Mouse (Mus musculus) cortical plate, adult 2 months (tissue): ENCODE data around the gene Frs2. TPM values are rescaled to one million over a fixed set of nuclear protein-coding genes. Genes with fewer than 3 reads are reported as not detected.
"Not testable (repeated sequence)": the region's sequence is repeated elsewhere in the genome, so short reads cannot be mapped to it uniquely, and the experiment has no call there.

Experiments
- H3K27ac ChIP-seq: fragments of 200-500 bp; 2 replicates; pipeline ENCODE4 v1.5.1; 2012; ENCODE audit warnings: low read length, control low read depth, inconsistent platforms; ENCODE audit not compliant: insufficient read depth
- H3K4me1 ChIP-seq: fragments of 200-500 bp; 2 replicates; pipeline ENCODE4 v1.6.1; 2011; ENCODE audit warnings: low read length; ENCODE audit not compliant: control insufficient read depth, insufficient read depth
- H3K4me3 ChIP-seq: fragments of 200-500 bp; 2 replicates; pipeline ENCODE4 v1.5.1; 2011; ENCODE audit warnings: mild to moderate bottlenecking, low read length, control low read depth; ENCODE audit not compliant: insufficient read depth
- CTCF ChIP-seq: fragments of 200-500 bp; IDR thresholded peaks from 2 replicates; pipeline ENCODE4 v1.5.1; 2011; ENCODE audit warnings: mild to moderate bottlenecking, control low read depth, low read length; ENCODE audit not compliant: insufficient read depth; ENCODE audit errors: extremely low read depth
- POLR2A ChIP-seq: fragments of 200-500 bp; IDR thresholded peaks from 2 replicates; pipeline ENCODE4 v1.6.1; 2011; ENCODE audit warnings: mild to moderate bottlenecking, low read length, control low read depth; ENCODE audit not compliant: insufficient read depth; ENCODE audit errors: extremely low read depth
- polyA plus RNA-seq: library from polyadenylated mRNA; depleted of rRNA; stranded (reverse); fragments of >200 nt; gene quantifications from 2 replicates; pipeline ENCODE4 v1.2.3, GENCODE M21; 2012; rRNA removed

Frs2 gene
- polyA plus RNA-seq, 1 experiment, result 35.9 TPM

GRCm38 (mm10) chr10:117031160-117031559 is 117.2 kb downstream of the Frs2 start:
- Histone ChIP-seq H3K4me3 (no peak overlapping the region), H3K27ac (no peak overlapping the region), H3K4me1 (no peaks in the 10 kb centered on the region)
- TF ChIP-seq CTCF, result no peak
- TF ChIP-seq POLR2A, result no peak

GRCm38 (mm10) chr10:117026176-117026575 is 122.2 kb downstream of the Frs2 start:
- H3K4me3 ChIP-seq, result no peak overlapping the region
- H3K27ac ChIP-seq, result no peak overlapping the region
- no peak for TF ChIP-seq CTCF
- TF ChIP-seq POLR2A, result no peak
- H3K4me1 ChIP-seq, result no peaks in the 10 kb centered on the region

- not testable (repeated sequence) for H3K27ac ChIP-seq, H3K4me3 ChIP-seq, H3K4me1 ChIP-seq
Observed at GRCm38 (mm10) chr10:117025776-117026175, 122.6 kb downstream of the Frs2 start.

GRCm38 (mm10) chr10:117023693-117024092 is 124.6 kb downstream of the Frs2 start:
- TF ChIP-seq CTCF (no peak), POLR2A (no peak)
- Histone ChIP-seq H3K4me1 (no peaks in the 10 kb centered on the region), H3K27ac (no peak overlapping the region), H3K4me3 (no peak overlapping the region)

- no peak overlapping the region for H3K27ac ChIP-seq
- no peaks in the 10 kb centered on the region for H3K4me1 ChIP-seq
- no peak overlapping the region for H3K4me3 ChIP-seq
- TF ChIP-seq POLR2A (no peak), CTCF (no peak)
Observed at GRCm38 (mm10) chr10:117021020-117021754, 127.1 kb downstream of the Frs2 start.

Other genes starting within 250 kb of the Frs2 start
- 36.1 and 38.7 TPM in 2 replicates for gene Rab3ip, start 197.8 kb downstream of the Frs2 start, polyA plus RNA-seq
- not detected in 2 replicates for gene Gm10271, start 175.9 kb downstream of the Frs2 start, polyA plus RNA-seq
- gene Best3, start 162.2 kb downstream of the Frs2 start, polyA plus RNA-seq, result 0.04 and 0.34 TPM in 2 replicates
- 0.19 and 0.32 TPM in 2 replicates for gene Lrrc10, start 103.2 kb downstream of the Frs2 start, polyA plus RNA-seq
- gene Cct2, start 84.7 kb downstream of the Frs2 start, polyA plus RNA-seq, result 137 and 138 TPM in 2 replicates
- gene Yeats4, start 76.0 kb upstream of the Frs2 start, polyA plus RNA-seq, result 47.4 and 51.0 TPM in 2 replicates
- gene 9530003J23Rik, start 90.2 kb upstream of the Frs2 start, polyA plus RNA-seq, result not detected in 2 replicates
- gene Lyz2, start 133.8 kb upstream of the Frs2 start, polyA plus RNA-seq, result 14.5 and 15.3 TPM in 2 replicates
- gene Lyz1, start 144.3 kb upstream of the Frs2 start, polyA plus RNA-seq, result 0.25 and 0.29 TPM in 2 replicates
- gene Cpsf6, start 231.5 kb upstream of the Frs2 start, polyA plus RNA-seq, result 60.4 and 61.3 TPM in 2 replicates